Mouse (Mus musculus): ENCODE data around the gene Gpc6. TPM values are rescaled to one million over a fixed set of nuclear protein-coding genes. Genes with fewer than 3 reads are reported as not detected.

Gpc6 gene
- total and polyA plus RNA-seq, 3 experiments, result not detected

GRCm38 (mm10) chr14:117410511-117410910 is 485.4 kb downstream of the Gpc6 start:
- dilution Hi-C loops (cut with MboI; ENCODE audit: extremely low pct_ligation_motif_present, extremely low pct_unique_long_range_greater_than_20kb, low sequenced_read_pairs), result no loop called here
- H3K9me3 ChIP-seq (replicated peaks; ENCODE audit: low read length), result no peaks in the 10 kb centered on the region
- no peaks in the 10 kb centered on the region for H3K36me3 ChIP-seq (replicated peaks in 1 of 2; ENCODE audit: control insufficient read depth in 1 of 2, insufficient read depth in 1 of 2, low read length in 1 of 2)
- H3K27ac ChIP-seq (ENCODE audit: insufficient read depth, low read depth), result no peak overlapping the region
- H3K9ac ChIP-seq (ENCODE audit: insufficient read depth, low read depth), result no peak overlapping the region
- no peaks in the 10 kb centered on the region for H3K27me3 ChIP-seq (replicated peaks)
- DNase-seq (ENCODE audit: extremely low read depth), result no peak
- TF ChIP-seq NRF1 (IDR thresholded peaks at IDR 0.05; ENCODE audit: low read depth, low read length), result no peak
- TF ChIP-seq ZC3H11A (IDR thresholded peaks at IDR 0.05; ENCODE audit: low read depth, low read length), result no peak
- no peak for TF ChIP-seq JUND (conservative IDR thresholded peaks at IDR 0.05; ENCODE audit: low read depth, low read length)
- no peak for TF ChIP-seq POLR2AphosphoS2 (IDR thresholded peaks at IDR 0.05; ENCODE audit: low read depth, low read length)
- no peak for TF ChIP-seq TBP (conservative IDR thresholded peaks at IDR 0.05; ENCODE audit: low read depth, low read length)
- TF ChIP-seq NELFE (IDR thresholded peaks at IDR 0.05; ENCODE audit: low read depth, low read length), result no peak
- TF ChIP-seq ETS1 (conservative IDR thresholded peaks at IDR 0.05; ENCODE audit: low read depth, low read length), result no peak
- TF ChIP-seq KAT2A (IDR thresholded peaks at IDR 0.05; ENCODE audit: insufficient replicate concordance, low read length), result no peak
- TF ChIP-seq E2F4 (IDR thresholded peaks at IDR 0.05; ENCODE audit: insufficient replicate concordance, low read depth, low read length), result no peak
- no peak for TF ChIP-seq PAX5 (IDR thresholded peaks at IDR 0.05; ENCODE audit: low read length)
- TF ChIP-seq SIN3A (IDR thresholded peaks at IDR 0.05; ENCODE audit: low read length), result no peak
- TF ChIP-seq EP300 (IDR thresholded peaks at IDR 0.05; ENCODE audit: low read length), result no peak
- TF ChIP-seq CTCF (conservative IDR thresholded peaks at IDR 0.05 in 1 of 2, IDR thresholded peaks at IDR 0.05 in 1 of 2; ENCODE audit: low read depth in 2 of 2, low read length in 2 of 2), result no peak
- TF ChIP-seq GABPA (IDR thresholded peaks at IDR 0.05; ENCODE audit: insufficient replicate concordance, low read depth, low read length), result no peak
- no peak for TF ChIP-seq UBTF (IDR thresholded peaks at IDR 0.05; ENCODE audit: low read depth, low read length)
- no peak for TF ChIP-seq RCOR1 (conservative IDR thresholded peaks at IDR 0.05; ENCODE audit: low read depth, low read length)
- no peak for TF ChIP-seq TCF12 (IDR thresholded peaks at IDR 0.05; ENCODE audit: low read depth, low read length)
- no peak for TF ChIP-seq MEF2A (IDR thresholded peaks at IDR 0.05; ENCODE audit: borderline replicate concordance, low read depth, low read length)
- TF ChIP-seq MAFK (IDR thresholded peaks at IDR 0.05; ENCODE audit: insufficient replicate concordance, low read length), result no peak
- TF ChIP-seq IRF4 (IDR thresholded peaks at IDR 0.05; ENCODE audit: low read depth, low read length), result no peak
- H3K79me2 ChIP-seq (replicated peaks; ENCODE audit: control insufficient read depth, extremely low read depth, insufficient read depth, poor library complexity, severe bottlenecking), result no peaks in the 10 kb centered on the region
- H3K4me3 ChIP-seq (replicated peaks in 1 of 3; ENCODE audit: low read depth in 2 of 3, low read length in 2 of 3, poor library complexity in 1 of 3), result no peak overlapping the region
- no peak overlapping the region for H3K4me2 ChIP-seq (ENCODE audit: insufficient read depth, low read depth, poor library complexity, severe bottlenecking)
- no peaks in the 10 kb centered on the region for H3K4me1 ChIP-seq (ENCODE audit: control insufficient read depth in 1 of 2, insufficient read depth in 2 of 2)
- in situ Hi-C loops (cut with MboI; ENCODE audit: low pct_ligation_motif_present, low pct_unique_long_range_greater_than_20kb, low sequenced_read_pairs), result no loop called here

- no peak for DNase-seq (ENCODE audit: extremely low read depth)
- Histone ChIP-seq H3K27me3 (replicated peaks) (no peaks in the 10 kb centered on the region), H3K9ac (ENCODE audit: insufficient read depth, low read depth) (no peak overlapping the region), H3K4me2 (ENCODE audit: insufficient read depth, low read depth, poor library complexity, severe bottlenecking) (no peak overlapping the region), H3K27ac (ENCODE audit: insufficient read depth, low read depth) (no peak overlapping the region), H3K79me2 (replicated peaks; ENCODE audit: control insufficient read depth, extremely low read depth, insufficient read depth, poor library complexity, severe bottlenecking) (no peaks in the 10 kb centered on the region), H3K4me3 (replicated peaks in 1 of 3; ENCODE audit: low read depth in 2 of 3, low read length in 2 of 3, poor library complexity in 1 of 3) (no peak overlapping the region), H3K36me3 (replicated peaks in 1 of 2; ENCODE audit: control insufficient read depth in 1 of 2, insufficient read depth in 1 of 2, low read length in 1 of 2) (no peaks in the 10 kb centered on the region), H3K9me3 (replicated peaks; ENCODE audit: low read length) (no peaks in the 10 kb centered on the region), H3K4me1 (ENCODE audit: control insufficient read depth in 1 of 2, insufficient read depth in 2 of 2) (no peaks in the 10 kb centered on the region)
- TF ChIP-seq IRF4 (IDR thresholded peaks at IDR 0.05; ENCODE audit: low read depth, low read length) (no peak), MXI1 (IDR thresholded peaks at IDR 0.05; ENCODE audit: low read depth, low read length) (no peak), ETS1 (conservative IDR thresholded peaks at IDR 0.05; ENCODE audit: low read depth, low read length) (no peak), MAFK (IDR thresholded peaks at IDR 0.05; ENCODE audit: insufficient replicate concordance, low read length) (no peak), MAZ (IDR thresholded peaks at IDR 0.05; ENCODE audit: low read depth, low read length) (no peak), EP300 (IDR thresholded peaks at IDR 0.05; ENCODE audit: low read length) (no peak), NRF1 (IDR thresholded peaks at IDR 0.05; ENCODE audit: low read depth, low read length) (no peak), TCF12 (IDR thresholded peaks at IDR 0.05; ENCODE audit: low read depth, low read length) (no peak), UBTF (IDR thresholded peaks at IDR 0.05; ENCODE audit: low read depth, low read length) (no peak), ZKSCAN1 (IDR thresholded peaks at IDR 0.05; ENCODE audit: borderline replicate concordance, low read depth, low read length) (no peak), POLR2A (IDR thresholded peaks at IDR 0.05; ENCODE audit: low read depth, low read length) (no peak), GABPA (IDR thresholded peaks at IDR 0.05; ENCODE audit: insufficient replicate concordance, low read depth, low read length) (no peak), MEF2A (IDR thresholded peaks at IDR 0.05; ENCODE audit: borderline replicate concordance, low read depth, low read length) (no peak)
- in situ Hi-C loops (cut with MboI; ENCODE audit: low pct_ligation_motif_present, low pct_unique_long_range_greater_than_20kb, low sequenced_read_pairs), result no loop called here
- dilution Hi-C loops (cut with MboI; ENCODE audit: extremely low pct_ligation_motif_present, extremely low pct_unique_long_range_greater_than_20kb, low sequenced_read_pairs), result no loop called here
Observed at GRCm38 (mm10) chr14:117415045-117415444, 489.9 kb downstream of the Gpc6 start.

Measured in CH12.LX (cell line).